Mouse (Mus musculus) thymus, postnatal 0 days (tissue): ENCODE data around the gene Pcnx2. TPM values are rescaled to one million over a fixed set of nuclear protein-coding genes. Genes with fewer than 3 reads are reported as not detected.

ENCODE experiments used
- DNase-seq: peaks from one replicate; pipeline ENCODE4 v3.0.0-alpha.2; 2015; ENCODE audit warnings: low spot score
- polyA plus RNA-seq: library from polyadenylated mRNA; unstranded; fragments of >200 nt; fragmentation: Nextera tagmentation; extraction: Ambion mirVana; gene quantifications from 2 replicates; pipeline ENCODE4 v1.2.1, GENCODE M21; 2015

Pcnx2 gene
- polyA plus RNA-seq, 1 experiment from 2014 or later: 0.07 TPM

DNA sequence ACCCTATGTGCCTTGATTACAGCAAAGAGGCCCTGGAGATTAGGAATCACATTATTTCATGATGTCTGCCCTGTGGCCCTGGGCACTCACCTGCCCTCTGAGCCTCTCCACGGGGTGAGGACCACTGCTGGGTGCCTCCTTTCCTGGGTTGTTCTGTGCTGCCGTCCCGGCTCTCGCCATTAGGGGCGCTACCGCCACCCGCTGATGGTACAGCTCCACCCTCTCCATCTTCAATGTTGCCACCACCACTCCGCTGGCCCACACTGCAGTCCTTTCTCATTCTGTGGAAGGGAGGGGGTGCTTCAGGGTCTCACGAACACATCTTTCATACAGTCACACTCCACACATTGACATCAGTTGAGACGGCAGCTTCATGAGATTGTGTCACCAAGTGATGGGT is 139.1 kb downstream of the Pcnx2 start:
- peak; percentile 44 for DNase-seq

DNA sequence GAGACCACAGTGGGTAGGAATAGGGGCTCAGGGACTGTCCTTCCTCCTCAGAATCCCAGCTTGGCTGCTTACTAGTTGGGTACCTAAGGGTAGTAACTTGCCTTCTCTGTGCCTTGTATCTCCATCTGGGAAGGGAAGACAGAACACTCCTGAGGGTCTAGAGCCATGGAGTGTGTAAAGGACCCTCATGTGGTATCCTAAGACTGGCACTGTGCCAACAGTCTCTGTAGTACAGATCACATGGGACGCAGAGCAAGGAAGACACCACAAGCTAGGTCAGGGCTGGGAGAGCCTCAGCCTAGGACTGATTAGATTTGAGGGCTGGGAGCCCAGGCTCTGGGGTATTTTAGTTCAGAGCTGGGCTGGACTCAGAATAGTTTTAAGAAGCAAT is 141.0 kb downstream of the Pcnx2 start:
- no peak for DNase-seq

DNA sequence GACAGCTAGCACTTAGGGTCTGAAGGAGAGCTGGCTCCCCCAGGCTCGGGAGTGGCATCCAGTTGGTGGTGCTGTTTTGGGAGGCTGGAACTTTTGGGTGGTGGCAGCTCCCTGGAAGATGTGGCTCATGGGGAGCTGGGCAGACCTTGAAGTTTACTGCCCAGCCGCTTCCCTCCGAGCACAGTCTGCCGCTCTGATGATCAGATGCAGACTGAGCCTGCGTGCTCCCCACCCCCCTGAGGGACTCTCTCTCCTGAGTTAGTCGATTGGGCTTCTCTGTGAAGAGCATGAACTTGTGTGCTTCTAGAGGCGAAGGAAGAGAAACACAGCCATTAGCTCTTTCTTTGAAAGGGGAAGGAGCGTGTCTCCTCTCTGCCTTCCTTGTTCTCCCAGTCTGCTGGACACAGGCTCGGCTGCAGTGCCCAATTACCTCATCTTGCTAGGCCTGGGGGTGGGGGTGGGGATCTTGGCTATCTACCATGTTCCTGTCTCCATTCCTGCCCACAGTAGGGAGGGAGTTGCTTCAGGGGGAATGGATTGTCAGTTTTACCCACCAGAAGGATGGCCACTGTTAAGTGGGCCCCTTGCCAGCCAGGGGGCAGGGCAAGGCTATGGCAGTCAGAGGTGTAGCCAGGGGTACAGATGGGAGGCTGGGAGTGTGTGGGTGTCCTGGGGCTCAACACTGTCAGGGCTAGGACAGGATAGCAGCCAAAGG is 141.6 kb downstream of the Pcnx2 start:
- no peak for DNase-seq

DNA sequence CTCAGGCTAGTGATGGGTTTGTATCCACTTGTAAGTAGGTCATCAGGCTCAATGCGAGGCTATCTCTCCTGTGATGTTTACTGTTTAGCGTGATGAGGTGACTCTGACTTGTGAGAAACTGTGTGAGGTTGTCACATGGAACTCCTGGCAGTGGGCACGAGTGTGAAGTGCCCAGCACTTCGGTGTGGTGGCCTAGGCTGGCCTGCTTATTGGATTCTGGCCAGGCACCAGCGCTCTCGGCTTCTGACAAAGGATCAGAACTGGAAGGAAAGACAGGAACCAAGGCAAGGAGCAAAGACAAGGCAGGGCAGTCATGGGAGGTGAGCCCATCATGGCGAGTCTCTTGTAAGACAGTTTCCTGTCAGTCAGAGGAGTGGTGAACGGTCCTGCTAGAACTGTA is 142.2 kb downstream of the Pcnx2 start:
- DNase-seq: no peak

DNA sequence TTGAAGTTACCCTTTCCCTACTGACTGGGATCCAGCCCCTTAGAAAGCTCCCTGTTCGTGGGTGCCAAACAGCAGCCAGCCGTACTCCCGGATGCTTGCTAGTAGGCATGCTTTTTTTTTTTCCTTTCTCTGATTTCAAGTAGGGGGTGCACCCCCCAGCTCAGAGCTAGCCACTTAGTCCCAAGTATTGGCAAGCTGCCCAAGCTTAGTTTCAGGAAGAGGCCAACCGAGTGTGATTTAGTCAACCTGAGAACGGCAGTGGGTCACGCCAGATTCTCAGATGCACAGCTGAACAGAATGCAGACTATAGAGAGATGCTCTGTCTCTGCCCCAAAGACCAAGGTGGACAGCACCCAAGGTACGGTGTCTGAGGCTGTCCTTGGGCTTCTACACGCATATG is 147.3 kb downstream of the Pcnx2 start:
- DNase-seq: no peak

DNA sequence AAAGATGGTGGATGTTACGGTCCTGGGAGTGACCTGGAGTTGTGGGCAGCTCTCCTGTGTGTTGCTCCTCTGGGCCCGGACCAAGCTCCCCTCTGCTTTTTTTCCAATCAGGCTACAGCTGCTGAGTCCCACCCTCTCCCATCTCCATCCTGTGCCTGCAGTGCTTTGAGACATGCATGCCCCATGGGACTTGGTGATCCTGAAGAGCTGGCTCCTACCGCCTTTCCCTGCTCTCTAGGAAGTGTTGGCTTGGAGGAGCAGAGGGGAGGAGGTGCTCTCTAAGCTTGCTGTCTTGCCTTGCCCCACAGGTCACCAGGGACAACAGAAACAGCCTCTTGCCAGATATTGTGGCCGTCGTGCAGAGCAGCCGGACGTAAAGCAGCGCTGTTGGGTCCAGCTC is 150.7 kb downstream of the Pcnx2 start:
- no peak for DNase-seq

DNA sequence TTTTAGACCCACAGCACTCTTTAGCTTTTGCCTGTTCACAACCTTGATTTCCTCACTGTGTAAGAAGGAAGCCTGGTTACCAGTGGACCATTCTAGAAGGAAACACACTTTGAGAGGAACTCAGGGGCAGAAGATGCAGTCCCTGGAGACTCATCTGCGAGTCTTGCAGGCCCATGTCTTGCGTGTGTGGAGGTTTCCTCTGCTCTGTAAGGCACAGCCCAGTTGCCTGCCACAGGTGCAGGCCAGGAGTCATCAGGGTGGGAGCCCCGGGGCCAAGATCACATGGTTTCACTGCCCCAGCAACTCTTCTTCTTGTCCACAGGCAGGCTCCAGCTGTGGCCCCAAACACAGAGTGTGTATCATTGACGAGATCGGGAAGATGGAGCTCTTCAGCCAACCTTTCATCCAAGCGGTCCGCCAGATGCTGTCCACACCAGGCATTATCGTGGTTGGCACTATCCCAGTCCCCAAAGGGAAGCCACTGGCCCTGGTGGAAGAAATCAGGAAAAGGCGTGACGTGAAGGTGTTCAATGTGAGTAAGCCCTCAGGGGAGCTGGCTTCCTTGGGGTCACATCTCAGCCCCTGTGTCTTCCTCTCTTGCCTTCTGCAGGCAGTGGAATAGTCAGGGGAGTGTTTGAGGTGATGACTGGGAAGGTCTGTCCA is 153.1 kb downstream of the Pcnx2 start:
- DNase-seq: no peak

DNA sequence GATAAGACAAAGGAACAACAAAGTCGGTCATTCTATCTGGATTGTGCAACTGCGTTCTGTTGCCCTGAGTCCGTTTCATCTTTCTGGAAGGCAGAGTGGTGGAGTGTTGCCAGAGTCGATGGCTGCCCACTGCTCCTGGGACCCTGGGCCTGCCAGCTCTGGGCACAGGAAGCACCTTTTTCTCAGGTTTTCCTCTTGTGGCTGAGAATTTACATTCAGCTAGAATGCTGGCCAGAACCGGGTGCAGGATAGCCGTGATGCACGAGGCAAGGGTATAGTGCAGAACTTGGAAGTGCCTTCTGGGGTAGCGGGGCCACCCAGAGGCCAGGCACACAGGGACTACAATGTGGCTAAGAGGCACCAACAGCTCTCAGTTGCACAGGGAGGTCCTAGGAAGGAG is 155.7 kb downstream of the Pcnx2 start:
- DNase-seq: no peak

DNA sequence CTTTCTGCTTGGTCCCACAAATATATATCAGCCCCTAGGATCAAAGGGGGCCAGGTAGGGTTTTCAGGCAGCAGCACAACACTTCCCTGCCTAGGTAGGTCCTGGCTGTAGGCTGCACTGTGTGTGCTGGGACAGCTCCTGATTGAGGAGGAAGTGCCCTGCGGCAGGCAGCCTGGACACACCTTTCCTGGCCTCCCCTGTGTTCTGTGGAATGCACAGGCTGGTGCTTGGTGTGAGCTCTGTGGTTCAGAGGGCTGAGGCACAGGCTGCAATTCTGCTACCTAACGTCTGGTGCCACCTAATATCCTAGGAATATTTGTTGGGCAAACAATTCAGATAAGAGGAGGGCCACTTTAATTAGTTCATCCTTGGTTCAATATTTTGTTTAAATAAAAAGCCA is 156.3 kb downstream of the Pcnx2 start:
- no peak for DNase-seq

DNA sequence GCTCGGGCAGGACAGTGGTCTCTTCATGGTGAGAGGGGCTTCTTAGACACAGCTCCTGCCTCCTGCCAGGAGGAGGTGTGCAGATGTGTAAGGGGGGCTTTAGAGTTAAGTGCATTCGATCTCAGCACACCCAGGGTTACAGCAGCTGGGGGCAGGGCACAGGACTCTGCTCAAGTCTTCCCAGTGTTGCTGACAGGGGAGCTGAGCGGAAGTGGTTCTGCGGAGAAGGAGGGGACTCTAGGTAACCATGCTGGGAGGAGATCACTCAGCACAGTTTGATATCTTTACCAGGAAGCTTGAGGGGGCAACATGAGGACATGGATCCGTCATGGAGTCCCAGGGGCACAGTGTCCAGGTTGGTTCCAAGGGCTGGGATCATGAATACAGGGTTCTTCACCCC is 156.7 kb downstream of the Pcnx2 start:
- peak; percentile 25 for DNase-seq

DNA sequence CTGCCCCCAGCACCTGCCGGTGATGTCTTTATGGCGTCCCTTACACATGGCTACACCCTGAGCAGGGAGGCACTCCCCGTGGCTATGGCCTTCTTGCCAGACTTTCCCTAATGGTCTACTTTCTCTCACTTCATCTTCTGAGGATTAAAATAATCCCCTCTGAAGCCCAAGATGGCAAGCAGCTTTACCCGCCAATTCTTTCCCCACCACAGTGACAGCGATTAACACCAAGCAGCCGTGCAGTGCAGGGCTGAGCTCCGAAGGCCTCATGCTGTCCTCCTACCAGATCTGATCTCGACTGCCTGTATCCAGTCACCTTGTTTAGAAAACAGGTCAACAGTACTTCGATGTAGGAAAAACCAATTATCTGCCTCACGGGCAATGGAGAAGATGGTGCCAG is 157.5 kb downstream of the Pcnx2 start:
- no peak for DNase-seq

DNA sequence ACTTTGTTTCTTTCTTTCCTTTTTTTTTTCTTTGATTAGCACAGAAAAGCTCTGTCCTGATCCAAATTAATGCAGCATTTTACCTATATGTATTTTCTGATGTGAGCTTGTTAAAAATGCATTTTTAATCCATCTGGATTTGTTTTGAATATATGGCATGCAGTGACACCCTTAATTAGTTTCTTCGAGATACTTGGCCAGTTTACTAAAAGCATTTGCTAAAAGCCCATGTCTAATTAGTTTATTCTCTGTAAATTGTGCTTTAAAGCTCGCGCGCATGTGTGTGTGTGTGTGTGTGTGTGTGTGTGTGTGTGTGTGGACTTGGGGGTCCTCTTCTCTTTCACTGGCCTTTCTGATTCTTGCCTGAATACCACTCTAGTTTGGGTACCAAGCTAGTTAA is 159.2 kb downstream of the Pcnx2 start:
- DNase-seq: no peak

DNA sequence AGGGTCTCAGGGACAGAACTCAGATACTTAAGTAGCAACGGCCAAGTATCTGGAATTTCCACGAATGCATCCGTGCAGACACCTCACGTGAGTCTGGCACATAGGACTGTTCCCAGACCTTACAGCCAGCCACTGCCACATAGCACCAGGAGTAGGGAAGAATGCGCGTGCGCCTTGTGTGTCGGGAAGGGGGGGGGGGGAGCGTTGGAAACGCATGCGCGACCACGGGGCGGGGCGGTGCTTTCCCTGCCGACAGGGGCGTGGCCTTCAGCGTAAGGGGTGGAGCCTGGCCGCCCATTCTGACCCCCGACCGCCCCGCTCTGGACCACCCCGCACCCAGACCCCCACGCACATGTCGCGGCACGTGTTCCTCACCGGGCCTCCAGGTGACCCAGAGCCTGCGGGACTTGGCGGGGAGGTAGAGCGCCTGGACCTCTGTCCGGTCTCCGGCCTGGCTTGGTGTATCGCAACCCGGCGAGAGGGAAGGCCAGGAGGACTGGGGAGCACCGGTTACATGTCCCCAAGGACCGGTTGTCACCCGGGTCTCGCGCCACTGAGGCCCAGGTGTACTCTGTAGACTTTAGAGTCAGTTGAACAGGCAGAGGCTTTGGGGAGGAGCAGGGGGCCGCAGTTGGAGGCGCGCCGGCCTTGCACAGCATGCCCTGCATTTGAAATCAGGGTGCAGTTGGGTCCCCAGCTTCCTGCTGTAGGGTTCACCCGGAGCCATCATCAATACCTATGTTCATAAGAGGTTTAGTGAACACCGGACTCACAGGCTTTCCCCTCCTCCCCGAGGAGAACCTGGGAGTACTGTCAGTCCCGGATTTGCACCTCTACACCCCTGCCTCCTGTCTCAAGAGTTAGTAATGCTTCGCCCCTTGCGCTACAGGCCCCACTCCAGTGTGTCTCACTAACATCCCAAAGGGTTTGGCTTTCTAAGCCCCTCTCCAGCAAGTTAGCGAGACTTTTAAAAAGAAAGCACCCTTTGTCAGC is 163.9 kb downstream of the Pcnx2 start:
- DNase-seq: peak; percentile 78

DNA sequence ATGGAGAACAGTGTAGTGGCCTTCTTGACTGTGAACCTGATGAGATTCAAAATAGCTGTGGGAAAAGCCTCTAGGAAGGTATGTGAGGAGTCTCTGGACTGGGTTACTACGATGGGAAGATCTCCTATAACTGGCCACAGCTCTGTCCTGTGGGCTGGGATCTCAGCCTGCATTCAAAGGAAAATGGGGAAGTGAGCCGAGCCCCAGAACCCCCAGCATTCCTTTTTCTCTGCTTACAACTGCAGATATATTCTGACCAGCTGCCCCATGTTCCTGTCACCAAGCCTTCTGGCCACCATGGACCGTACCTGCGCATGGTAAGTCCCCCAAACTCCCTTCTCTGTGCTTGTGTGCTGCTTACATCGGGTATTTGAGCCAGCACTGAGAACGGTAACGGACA is 168.4 kb downstream of the Pcnx2 start, which contains the start of gene Ntpcr:
TSS of gene Ntpcr (plus strand) at position 218 of the 400 bp plus-strand sequence.
- DNase-seq: no peak

DNA sequence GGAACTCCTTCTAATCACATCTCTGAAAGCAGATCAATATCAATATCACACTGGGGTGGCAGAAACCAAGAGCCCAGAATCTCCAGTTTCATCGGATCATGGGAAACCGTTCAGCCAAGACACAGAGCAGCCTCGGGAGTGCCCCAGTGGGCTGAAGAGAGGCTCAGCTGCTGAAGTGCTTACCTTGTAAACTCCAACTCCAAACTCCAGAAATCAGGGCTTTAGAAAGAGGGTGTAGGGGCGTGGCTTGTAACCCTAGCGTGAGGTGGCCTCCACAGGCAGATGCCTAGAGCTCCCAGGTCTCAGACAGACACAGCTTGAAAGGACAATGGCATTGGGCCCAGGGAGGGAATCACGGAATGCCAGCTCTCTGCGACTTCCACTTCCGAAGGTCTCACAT is 170.3 kb downstream of the Pcnx2 start:
- no peak for DNase-seq

DNA sequence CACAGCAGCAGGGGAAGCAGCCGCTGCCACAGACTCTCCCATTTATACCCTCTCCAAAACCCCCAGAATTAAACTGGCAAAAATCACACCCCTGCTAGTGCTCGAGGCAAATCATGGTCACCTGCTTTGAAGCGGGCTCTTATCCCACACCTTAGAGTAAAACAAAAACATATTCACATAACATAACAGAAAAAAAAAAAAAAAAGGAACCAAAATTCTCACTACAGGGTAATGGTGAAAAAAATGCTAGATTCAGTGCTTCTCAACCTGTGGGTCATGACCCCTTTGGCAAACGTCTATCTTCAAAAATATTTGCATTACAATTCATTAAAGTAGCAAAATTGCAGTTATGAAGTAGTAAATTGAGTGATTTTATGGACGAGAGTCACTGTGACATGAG is 171.1 kb downstream of the Pcnx2 start:
- no peak for DNase-seq

DNA sequence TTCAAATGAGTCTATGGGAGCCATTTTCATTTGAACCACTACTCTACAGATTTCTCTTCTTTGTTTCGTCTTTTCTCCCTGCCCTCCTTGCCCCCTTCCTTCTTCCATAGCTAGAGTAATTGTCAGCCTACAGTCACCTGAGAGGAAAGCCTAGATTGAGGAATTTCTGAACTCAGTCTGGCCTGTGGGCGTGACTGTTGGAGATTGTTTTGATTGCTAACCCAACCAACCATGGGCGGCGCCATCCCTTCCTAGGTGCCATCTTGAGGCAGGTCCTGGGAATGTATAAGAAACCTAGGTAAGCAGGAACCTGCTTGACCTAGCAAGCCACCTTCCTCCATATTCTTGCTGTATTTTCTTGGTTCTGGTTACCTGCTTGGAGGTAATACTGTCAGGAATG is 172.0 kb downstream of the Pcnx2 start:
- no peak for DNase-seq

DNA sequence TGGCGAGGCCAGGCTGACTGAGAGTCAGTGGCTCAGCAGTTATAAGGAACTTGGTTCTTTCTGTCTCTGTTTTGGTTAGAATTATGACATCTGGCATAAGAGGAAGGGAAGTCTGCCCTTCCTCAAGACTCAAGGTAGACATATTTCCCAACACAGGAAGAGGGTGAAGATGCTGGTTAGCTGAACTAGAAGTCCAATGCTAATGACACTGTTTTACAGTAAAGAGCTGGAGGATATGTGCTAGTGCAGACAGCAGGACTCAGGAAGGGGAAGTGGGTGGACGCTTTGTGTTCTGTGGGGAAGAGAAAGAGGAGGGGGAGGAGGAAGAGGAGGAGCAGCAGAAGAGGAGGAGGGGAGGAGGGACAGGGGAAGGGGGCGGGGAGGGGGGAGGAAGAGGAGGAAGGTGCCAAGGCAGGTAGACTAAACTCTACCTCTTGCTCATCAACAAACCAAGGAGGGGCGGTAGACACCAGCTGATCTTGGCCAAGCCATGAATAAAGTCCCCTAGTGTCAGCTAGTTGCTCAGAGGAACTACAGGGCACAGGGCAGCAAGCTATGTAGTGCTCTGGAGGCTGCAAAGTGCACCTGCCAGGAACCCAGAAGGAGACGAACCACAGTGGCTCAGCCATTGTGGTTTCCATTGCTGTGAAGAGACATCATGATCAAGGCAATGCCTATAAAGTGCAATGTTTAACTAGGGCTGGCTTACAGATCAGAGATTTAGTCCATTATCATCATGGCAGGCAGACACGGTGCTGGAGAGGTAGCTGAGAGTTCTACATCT is 172.9 kb downstream of the Pcnx2 start:
- peak; percentile 74 for DNase-seq

DNA sequence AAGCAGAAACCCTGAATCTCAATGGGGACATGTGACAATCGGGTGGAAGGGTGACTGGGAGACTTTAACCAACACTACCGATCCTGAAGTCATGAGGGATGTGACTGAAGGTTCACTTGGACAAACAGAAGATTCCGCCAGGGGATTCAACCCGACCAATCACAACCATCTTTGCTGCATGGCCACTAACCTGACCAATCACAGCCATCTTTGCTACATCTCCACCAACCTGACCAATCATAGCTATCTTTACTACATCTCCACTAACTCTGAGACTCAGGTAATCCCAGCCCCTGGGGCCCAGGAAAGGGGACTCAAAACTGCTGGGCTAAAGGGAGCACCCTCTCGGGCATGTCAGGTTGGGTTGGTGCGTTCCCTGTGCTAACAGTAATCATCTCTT is 174.7 kb downstream of the Pcnx2 start:
- no peak for DNase-seq

DNA sequence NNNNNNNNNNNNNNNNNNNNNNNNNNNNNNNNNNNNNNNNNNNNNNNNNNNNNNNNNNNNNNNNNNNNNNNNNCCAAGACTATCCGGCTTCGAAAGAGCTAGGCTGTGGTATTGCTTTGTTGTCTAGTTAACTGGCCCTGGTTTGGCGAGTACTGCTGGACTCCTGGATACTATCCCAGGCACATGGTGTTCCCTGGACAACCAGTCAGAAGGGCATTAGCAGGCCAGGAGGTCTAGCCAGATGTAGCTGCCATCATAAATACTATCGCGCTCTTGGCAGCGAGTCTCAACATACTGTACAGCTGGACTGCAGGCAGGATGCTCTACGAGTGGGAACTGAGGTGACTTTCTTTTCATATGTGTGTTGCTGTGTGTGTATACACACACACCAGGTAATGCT is 175.4 kb downstream of the Pcnx2 start:
- DNase-seq: no peak

DNA sequence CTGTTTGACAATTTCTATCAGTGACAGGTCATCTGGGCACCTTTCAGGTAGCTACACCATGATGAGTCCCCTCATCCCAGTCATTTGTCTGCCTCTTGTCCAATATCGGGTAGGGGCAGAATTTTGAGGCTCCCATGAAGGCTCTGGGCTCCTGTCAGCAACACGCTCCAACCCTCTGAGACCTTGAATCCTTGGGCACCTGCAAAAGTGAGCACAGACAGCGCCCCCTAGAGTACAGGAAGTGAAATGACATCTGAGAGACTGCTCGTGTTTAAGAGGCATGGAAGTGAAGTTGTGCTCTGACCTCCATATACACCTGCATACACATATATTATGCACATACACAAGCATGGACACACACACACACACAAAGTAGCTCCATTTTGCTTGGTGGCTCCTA is 179.2 kb downstream of the Pcnx2 start:
- no peak for DNase-seq
